Mouse (Mus musculus) spleen, postnatal 4 days (tissue): ENCODE measurements around the gene C530025M09Rik.

Experiments used
- DNase-seq, 2 experiments: peaks; one replicate each; pipeline ENCODE4 v3.0.0; 2022; ENCODE audit warnings: low spot score in 2 of 2

The C530025M09Rik gene

DNA sequence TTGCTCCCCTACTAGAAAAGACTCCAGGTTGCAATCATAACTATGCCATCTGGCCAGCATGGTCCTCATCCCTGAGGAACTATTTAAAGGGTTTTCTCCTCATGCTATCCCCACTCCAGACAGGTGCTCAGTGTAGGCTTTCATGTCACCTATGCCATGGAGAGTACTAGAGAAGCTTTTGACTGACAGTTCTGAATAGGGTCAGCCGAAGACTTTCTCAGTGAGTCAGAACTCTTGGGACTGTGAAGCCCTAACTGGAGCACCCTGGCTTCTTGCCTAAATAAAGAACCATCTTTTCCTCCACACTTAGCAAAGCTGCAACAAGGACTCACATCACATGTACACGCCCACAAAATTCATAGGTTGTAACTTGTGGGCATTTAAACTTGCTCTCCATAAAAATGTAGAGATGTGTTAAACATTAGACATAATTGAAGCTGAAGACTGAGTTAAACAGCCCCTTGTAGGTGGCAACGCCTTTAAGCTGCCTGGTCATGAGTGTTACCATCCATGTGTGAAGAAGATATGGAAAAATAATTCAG, 26.3 kb downstream of the C530025M09Rik start:
- no peak for DNase-seq

GRCm38 (mm10) chr2:149798613-149799012, 32.4 kb downstream of the C530025M09Rik start:
- DNase-seq = no peak
